Mouse (Mus musculus): Measurements from ENCODE around the gene Bri3bp.
"Not testable (repeated sequence)": the region's sequence is repeated elsewhere in the genome, so short reads cannot be mapped to it uniquely, and the experiment has no call there.

Gene Bri3bp

GRCm38 (mm10) chr5:125409348-125410090 lies 31.8 kb upstream of the Bri3bp start:
- DNase-seq: peak; percentile 53

GRCm38 (mm10) chr5:125411972-125412530 lies 29.3 kb upstream of the Bri3bp start:
- DNase-seq: peak; percentile 83

- not testable (repeated sequence) for DNase-seq
Observed at GRCm38 (mm10) chr5:125412536-125412935, 28.8 kb upstream of the Bri3bp start.

- no peak for DNase-seq
Observed at GRCm38 (mm10) chr5:125413763-125414162, 27.6 kb upstream of the Bri3bp start.

- DNase-seq: no peak
Observed at GRCm38 (mm10) chr5:125416183-125416582, 25.2 kb upstream of the Bri3bp start.

GRCm38 (mm10) chr5:125418636-125419035 lies 22.7 kb upstream of the Bri3bp start:
- no peak for DNase-seq

- DNase-seq: no peak
Observed at GRCm38 (mm10) chr5:125419124-125419523, 22.2 kb upstream of the Bri3bp start.

- no peak for DNase-seq
Observed at GRCm38 (mm10) chr5:125425698-125426276, 15.6 kb upstream of the Bri3bp start.

- no peak for DNase-seq
Observed at GRCm38 (mm10) chr5:125426343-125426742, 15.0 kb upstream of the Bri3bp start.

GRCm38 (mm10) chr5:125432324-125432723 lies 9.0 kb upstream of the Bri3bp start:
- DNase-seq: not testable (repeated sequence)

GRCm38 (mm10) chr5:125433793-125434337 lies 7.5 kb upstream of the Bri3bp start, which contains the start of gene Dhx37:
Gene Dhx37 (minus strand): TSS chr5:125434121.
- peak; percentile 95 for DNase-seq

- not testable (repeated sequence) for DNase-seq
Observed at GRCm38 (mm10) chr5:125434347-125434746, 7.0 kb upstream of the Bri3bp start.

GRCm38 (mm10) chr5:125440583-125441233 lies 660 bp upstream of the Bri3bp start:
- DNase-seq: no peak

GRCm38 (mm10) chr5:125442136-125442995 lies 998 bp downstream of the Bri3bp start:
- no peak for DNase-seq

GRCm38 (mm10) chr5:125443335-125443734 lies 2.0 kb downstream of the Bri3bp start:
- no peak for DNase-seq

GRCm38 (mm10) chr5:125443915-125444314 lies 2.5 kb downstream of the Bri3bp start:
- no peak for DNase-seq

GRCm38 (mm10) chr5:125444554-125444953 lies 3.2 kb downstream of the Bri3bp start:
- DNase-seq: no peak

GRCm38 (mm10) chr5:125446344-125446743 lies 5.0 kb downstream of the Bri3bp start:
- DNase-seq: no peak

GRCm38 (mm10) chr5:125448026-125448425 lies 6.7 kb downstream of the Bri3bp start:
- no peak for DNase-seq

- DNase-seq: no peak
Observed at GRCm38 (mm10) chr5:125448631-125449030, 7.3 kb downstream of the Bri3bp start.

GRCm38 (mm10) chr5:125449306-125449705 lies 7.9 kb downstream of the Bri3bp start:
- DNase-seq: no peak

- no peak for DNase-seq
Observed at GRCm38 (mm10) chr5:125452573-125452972, 11.2 kb downstream of the Bri3bp start.

Data from right cerebral cortex, postnatal 4 days (tissue).